Mouse (Mus musculus): ENCODE measurements around the gene Dspp. TPM values are rescaled to one million over a fixed set of nuclear protein-coding genes. Genes with fewer than 3 reads are reported as not detected.

Gene Dspp
- polyA plus RNA-seq, 1 experiment from 2014 or later = not detected

DNA sequence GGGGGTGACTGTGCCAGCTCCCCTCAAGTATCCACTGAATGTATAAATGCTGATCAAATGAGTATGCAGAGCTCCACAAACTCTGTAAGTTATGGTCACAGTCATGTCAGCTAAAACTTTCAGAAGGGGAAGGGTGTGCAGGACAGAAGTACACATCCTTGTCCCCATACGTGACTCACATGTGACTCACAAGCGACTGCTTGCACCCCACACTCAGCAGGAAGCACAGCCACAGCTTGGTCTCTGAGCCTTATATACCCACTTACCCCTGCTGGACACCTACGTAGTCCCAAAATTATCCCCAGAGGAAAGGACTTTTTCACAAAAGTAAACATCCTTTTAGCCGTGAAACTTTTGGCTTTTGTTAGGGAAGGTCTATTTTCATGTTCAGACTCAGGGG, 36.8 kb upstream of the Dspp start:
- H3K27ac ChIP-seq (replicated peaks in 1 of 2; ENCODE audit: control insufficient read depth in 1 of 2, insufficient read depth in 1 of 2, low read depth in 2 of 2, low read length in 2 of 2) = no peak overlapping the region
- H3K36me3 ChIP-seq (ENCODE audit: control insufficient read depth, insufficient read depth, low read length) = no peaks in the 10 kb centered on the region
- H3K27me3 ChIP-seq (ENCODE audit: control insufficient read depth, insufficient read depth, low read length) = no peaks in the 10 kb centered on the region
- ATAC-seq (ENCODE audit: insufficient number of reproducible peaks, insufficient read depth, low FRiP score, low read depth) = no peak
- no peaks in the 10 kb centered on the region for H3K4me1 ChIP-seq (ENCODE audit: control insufficient read depth in 2 of 2, insufficient read depth in 2 of 2, low read length in 2 of 2)
- no peak overlapping the region for H3K4me2 ChIP-seq (ENCODE audit: low read length)
- no peak overlapping the region for H3K4me3 ChIP-seq (ENCODE audit: control insufficient read depth in 1 of 2, insufficient read depth in 1 of 2, low read depth in 1 of 2, low read length in 2 of 2)
- no peak overlapping the region for H3K9ac ChIP-seq (ENCODE audit: low read length)
- WGBS = 57% methylated on average over 4 of the region's 4 CpGs
- H3K9me3 ChIP-seq (ENCODE audit: control insufficient read depth, low read length) = no peaks in the 10 kb centered on the region

DNA sequence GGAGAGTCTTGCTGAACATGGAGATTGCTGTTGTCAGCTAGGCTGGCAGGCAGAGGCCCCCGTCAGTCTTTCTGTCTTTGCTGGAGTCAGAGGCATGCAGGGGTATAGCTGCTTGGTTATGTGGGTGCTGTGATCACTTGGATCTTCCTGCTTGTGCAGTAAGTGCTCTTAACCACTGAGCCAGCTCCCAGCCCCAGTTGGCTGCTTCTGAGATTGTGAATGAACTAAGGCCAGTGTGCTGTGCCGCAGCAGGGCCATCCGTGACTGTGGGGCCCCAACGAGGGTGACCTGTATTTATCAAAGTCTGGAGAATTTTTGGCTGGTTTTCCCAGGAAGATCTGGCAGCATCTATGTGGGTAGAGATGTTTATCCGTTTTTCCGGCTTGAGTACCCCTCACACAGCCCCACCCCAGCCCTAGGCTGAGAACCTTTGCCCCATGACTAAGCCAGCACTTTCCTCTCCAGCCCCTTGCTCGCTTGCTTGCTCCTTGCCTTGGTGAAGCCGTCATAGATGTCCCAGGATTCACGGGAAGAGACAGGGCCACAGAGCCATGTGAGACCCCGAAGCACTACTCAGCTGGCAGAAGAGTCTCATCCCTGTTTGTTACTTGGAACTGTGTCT, 32.5 kb upstream of the Dspp start:
- H3K9ac ChIP-seq (ENCODE audit: low read length) = no peak overlapping the region
- WGBS = 66% methylated on average over 10 of the region's 10 CpGs
- H3K4me1 ChIP-seq (ENCODE audit: control insufficient read depth in 2 of 2, insufficient read depth in 2 of 2, low read length in 2 of 2) = no peaks in the 10 kb centered on the region
- no peaks in the 10 kb centered on the region for H3K9me3 ChIP-seq (ENCODE audit: control insufficient read depth, low read length)
- no peaks in the 10 kb centered on the region for H3K36me3 ChIP-seq (ENCODE audit: control insufficient read depth, insufficient read depth, low read length)
- H3K27me3 ChIP-seq (ENCODE audit: control insufficient read depth, insufficient read depth, low read length) = no peaks in the 10 kb centered on the region
- no peak for ATAC-seq (ENCODE audit: insufficient number of reproducible peaks, insufficient read depth, low FRiP score, low read depth)
- no peak overlapping the region for H3K4me3 ChIP-seq (ENCODE audit: control insufficient read depth in 1 of 2, insufficient read depth in 1 of 2, low read depth in 1 of 2, low read length in 2 of 2)
- no peak overlapping the region for H3K27ac ChIP-seq (replicated peaks in 1 of 2; ENCODE audit: control insufficient read depth in 1 of 2, insufficient read depth in 1 of 2, low read depth in 2 of 2, low read length in 2 of 2)
- no peak overlapping the region for H3K4me2 ChIP-seq (ENCODE audit: low read length)

DNA sequence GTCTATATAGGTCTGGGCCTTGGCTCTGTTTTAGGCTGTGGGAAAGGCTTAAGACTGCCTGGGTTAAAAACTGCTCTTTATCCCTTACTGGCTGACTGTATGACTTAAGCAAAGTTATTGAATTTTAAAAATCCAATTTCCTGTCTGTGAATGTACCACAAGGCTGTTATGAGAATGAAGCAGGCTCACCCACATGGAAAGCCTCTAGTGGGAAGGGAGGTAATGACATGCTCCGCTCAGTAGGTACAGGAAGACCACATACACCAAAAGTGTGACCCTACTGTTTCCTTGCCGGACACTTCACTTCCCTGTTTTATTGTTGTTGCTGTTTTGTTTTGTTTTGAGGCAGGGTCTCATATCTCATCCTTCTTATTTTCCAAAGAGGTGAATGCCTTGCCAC, 29.4 kb upstream of the Dspp start:
- H3K27ac ChIP-seq (replicated peaks in 1 of 2; ENCODE audit: control insufficient read depth in 1 of 2, insufficient read depth in 1 of 2, low read depth in 2 of 2, low read length in 2 of 2) = no peak overlapping the region
- no peaks in the 10 kb centered on the region for H3K36me3 ChIP-seq (ENCODE audit: control insufficient read depth, insufficient read depth, low read length)
- H3K9me3 ChIP-seq (ENCODE audit: control insufficient read depth, low read length) = no peaks in the 10 kb centered on the region
- no peaks in the 10 kb centered on the region for H3K27me3 ChIP-seq (ENCODE audit: control insufficient read depth, insufficient read depth, low read length)
- H3K4me1 ChIP-seq (ENCODE audit: control insufficient read depth in 2 of 2, insufficient read depth in 2 of 2, low read length in 2 of 2) = no peaks in the 10 kb centered on the region
- no peak for ATAC-seq (ENCODE audit: insufficient number of reproducible peaks, insufficient read depth, low FRiP score, low read depth)
- no peak overlapping the region for H3K4me2 ChIP-seq (ENCODE audit: low read length)
- no peak overlapping the region for H3K9ac ChIP-seq (ENCODE audit: low read length)
- 78% methylated on average over 2 of the region's 2 CpGs for WGBS
- H3K4me3 ChIP-seq (ENCODE audit: control insufficient read depth in 1 of 2, insufficient read depth in 1 of 2, low read depth in 1 of 2, low read length in 2 of 2) = no peak overlapping the region

DNA sequence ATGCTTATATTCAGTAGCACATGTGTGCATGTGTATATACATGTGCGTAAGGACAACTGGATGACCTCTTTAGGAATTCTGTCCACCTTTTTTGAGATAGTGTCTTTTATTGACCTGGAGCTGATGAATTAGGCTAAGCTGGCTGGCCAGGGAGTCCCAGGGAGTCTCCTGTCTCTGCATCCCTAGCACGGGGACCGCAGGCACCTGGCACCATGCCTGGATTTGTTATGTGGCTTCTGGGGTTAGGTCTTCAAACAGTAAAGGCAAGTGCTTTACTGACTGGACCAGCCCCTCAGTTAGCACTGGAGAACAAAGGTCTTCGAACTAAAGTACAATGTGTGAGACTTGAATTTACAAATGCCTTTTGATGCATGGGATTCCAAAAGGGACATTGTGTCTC, 26.5 kb upstream of the Dspp start:
- no peak overlapping the region for H3K27ac ChIP-seq (replicated peaks in 1 of 2; ENCODE audit: control insufficient read depth in 1 of 2, insufficient read depth in 1 of 2, low read depth in 2 of 2, low read length in 2 of 2)
- no peak for ATAC-seq (ENCODE audit: insufficient number of reproducible peaks, insufficient read depth, low FRiP score, low read depth)
- no peaks in the 10 kb centered on the region for H3K4me1 ChIP-seq (ENCODE audit: control insufficient read depth in 2 of 2, insufficient read depth in 2 of 2, low read length in 2 of 2)
- H3K9me3 ChIP-seq (ENCODE audit: control insufficient read depth, low read length) = no peaks in the 10 kb centered on the region
- H3K36me3 ChIP-seq (ENCODE audit: control insufficient read depth, insufficient read depth, low read length) = no peaks in the 10 kb centered on the region
- no peak overlapping the region for H3K4me3 ChIP-seq (ENCODE audit: control insufficient read depth in 1 of 2, insufficient read depth in 1 of 2, low read depth in 1 of 2, low read length in 2 of 2)
- H3K9ac ChIP-seq (ENCODE audit: low read length) = no peak overlapping the region
- H3K4me2 ChIP-seq (ENCODE audit: low read length) = no peak overlapping the region
- H3K27me3 ChIP-seq (ENCODE audit: control insufficient read depth, insufficient read depth, low read length) = no peaks in the 10 kb centered on the region
- WGBS = 75% methylated on average over 4 of the region's 4 CpGs

DNA sequence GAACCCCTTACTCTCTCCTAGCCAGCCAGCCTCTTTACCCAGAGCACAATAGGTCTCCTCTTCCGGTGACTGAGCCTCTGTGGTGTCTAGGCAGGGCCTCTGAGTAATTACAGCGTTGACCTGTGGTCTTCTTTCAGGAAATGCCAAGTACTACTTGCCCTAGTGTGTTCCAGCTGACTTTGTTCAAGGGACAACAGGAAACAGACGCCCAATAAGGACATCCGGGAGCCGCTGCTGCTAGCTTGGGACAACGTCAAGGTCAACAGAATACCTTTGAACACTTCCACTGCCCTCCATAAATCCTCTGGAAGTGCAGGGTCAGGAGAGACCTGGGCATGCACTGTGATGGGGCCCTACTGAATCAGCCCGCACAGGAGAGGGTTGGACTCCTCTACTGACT, 21.2 kb upstream of the Dspp start:
- H3K4me3 ChIP-seq (ENCODE audit: control insufficient read depth in 1 of 2, insufficient read depth in 1 of 2, low read depth in 1 of 2, low read length in 2 of 2) = no peak overlapping the region
- H3K9ac ChIP-seq (ENCODE audit: low read length) = no peak overlapping the region
- H3K27me3 ChIP-seq (ENCODE audit: control insufficient read depth, insufficient read depth, low read length) = no peaks in the 10 kb centered on the region
- no peak overlapping the region for H3K4me2 ChIP-seq (ENCODE audit: low read length)
- no peak for ATAC-seq (ENCODE audit: insufficient number of reproducible peaks, insufficient read depth, low FRiP score, low read depth)
- 63% methylated on average over 7 of the region's 7 CpGs for WGBS
- H3K9me3 ChIP-seq (ENCODE audit: control insufficient read depth, low read length) = no peaks in the 10 kb centered on the region
- H3K4me1 ChIP-seq (ENCODE audit: control insufficient read depth in 2 of 2, insufficient read depth in 2 of 2, low read length in 2 of 2) = peaks cover 0 to 2% of the 10 kb centered on the region in 2 experiments; a peak in 1 of 4 replicates
- no peaks in the 10 kb centered on the region for H3K36me3 ChIP-seq (ENCODE audit: control insufficient read depth, insufficient read depth, low read length)
- 0 out of 4 replicates have a peak overlapping the region, but pooled peaks of 1 of the 2 experiments have one; percentile 9 for H3K27ac ChIP-seq (replicated peaks in 1 of 2; ENCODE audit: control insufficient read depth in 1 of 2, insufficient read depth in 1 of 2, low read depth in 2 of 2, low read length in 2 of 2)

DNA sequence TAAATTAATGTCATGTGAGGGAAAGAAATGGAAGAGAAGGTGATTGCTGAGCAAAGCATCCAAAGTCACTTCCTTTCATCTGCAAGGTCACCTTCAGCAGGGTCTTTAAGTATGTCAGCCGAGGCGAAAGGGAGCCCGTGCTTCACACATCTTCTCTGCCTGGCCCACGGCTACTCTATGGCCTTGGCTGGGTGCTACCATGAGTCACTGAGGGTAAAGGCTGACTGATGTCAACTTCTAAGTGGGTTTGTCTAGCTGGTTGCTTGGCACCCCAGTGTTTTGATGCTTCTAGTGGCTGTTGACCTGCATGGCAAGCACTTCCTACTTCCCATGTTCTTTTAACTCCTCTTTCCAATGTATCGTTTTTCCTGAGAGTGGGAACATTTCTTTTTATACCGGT, 20.3 kb upstream of the Dspp start:
- H3K27me3 ChIP-seq (ENCODE audit: control insufficient read depth, insufficient read depth, low read length) = no peaks in the 10 kb centered on the region
- no peak overlapping the region for H3K9ac ChIP-seq (ENCODE audit: low read length)

DNA sequence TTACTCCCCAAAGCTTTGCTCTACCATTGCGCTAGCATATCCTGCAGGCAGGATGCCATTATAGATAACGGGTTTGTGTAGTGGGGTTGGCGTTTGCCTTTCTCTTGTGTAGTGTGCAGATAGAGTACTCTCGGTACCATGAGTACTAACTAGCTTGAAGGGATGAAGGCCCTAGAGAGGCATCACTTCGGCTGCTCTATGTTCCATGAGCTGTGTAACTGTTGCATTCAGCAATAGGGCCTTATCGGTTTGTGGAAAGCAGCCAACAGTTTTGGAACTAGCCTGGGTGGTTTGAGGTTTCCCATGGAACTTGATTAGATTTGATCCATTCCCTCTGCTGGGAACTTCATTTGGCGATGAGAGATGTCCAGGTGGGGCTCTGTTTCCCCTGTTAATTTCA, 12.8 kb upstream of the Dspp start:
- Histone ChIP-seq H3K36me3 (ENCODE audit: control insufficient read depth, insufficient read depth, low read length) (no peaks in the 10 kb centered on the region), H3K4me1 (ENCODE audit: control insufficient read depth in 2 of 2, insufficient read depth in 2 of 2, low read length in 2 of 2) (no peaks in the 10 kb centered on the region), H3K9me3 (ENCODE audit: control insufficient read depth, low read length) (no peaks in the 10 kb centered on the region), H3K4me3 (ENCODE audit: control insufficient read depth in 1 of 2, insufficient read depth in 1 of 2, low read depth in 1 of 2, low read length in 2 of 2) (no peak overlapping the region), H3K27ac (replicated peaks in 1 of 2; ENCODE audit: control insufficient read depth in 1 of 2, insufficient read depth in 1 of 2, low read depth in 2 of 2, low read length in 2 of 2) (no peak overlapping the region), H3K27me3 (ENCODE audit: control insufficient read depth, insufficient read depth, low read length) (no peaks in the 10 kb centered on the region), H3K4me2 (ENCODE audit: low read length) (no peak overlapping the region), H3K9ac (ENCODE audit: low read length) (no peak overlapping the region)
- 73% methylated on average over 7 of the region's 7 CpGs for WGBS
- no peak for ATAC-seq (ENCODE audit: insufficient number of reproducible peaks, insufficient read depth, low FRiP score, low read depth)

More for the DNA sequence above, 20.3 kb upstream of the Dspp start:
- Histone ChIP-seq H3K4me3 (ENCODE audit: control insufficient read depth in 1 of 2, insufficient read depth in 1 of 2, low read depth in 1 of 2, low read length in 2 of 2) (no peak overlapping the region), H3K9me3 (ENCODE audit: control insufficient read depth, low read length) (no peaks in the 10 kb centered on the region), H3K4me1 (ENCODE audit: control insufficient read depth in 2 of 2, insufficient read depth in 2 of 2, low read length in 2 of 2) (peaks cover 0 to 2% of the 10 kb centered on the region in 2 experiments; a peak in 1 of 4 replicates), H3K36me3 (ENCODE audit: control insufficient read depth, insufficient read depth, low read length) (no peaks in the 10 kb centered on the region), H3K27ac (replicated peaks in 1 of 2; ENCODE audit: control insufficient read depth in 1 of 2, insufficient read depth in 1 of 2, low read depth in 2 of 2, low read length in 2 of 2) (no peak overlapping the region), H3K4me2 (ENCODE audit: low read length) (no peak overlapping the region)
- 92% methylated on average over 6 of the region's 6 CpGs for WGBS
- no peak for ATAC-seq (ENCODE audit: insufficient number of reproducible peaks, insufficient read depth, low FRiP score, low read depth)
